Mouse (Mus musculus) CH12.LX (cell line): ENCODE data around the gene Plekhf1. TPM values are rescaled to one million over a fixed set of nuclear protein-coding genes. Genes with fewer than 3 reads are reported as not detected.

Experiments used
- DNase-seq: peaks from one replicate; pipeline ENCODE4 v3.0.0-alpha.2; 2013; ENCODE audit errors: extremely low read depth
- H3K27ac ChIP-seq: 2 replicates; pipeline ENCODE4 v1.5.1; 2012; ENCODE audit warnings: low read depth, mild to moderate bottlenecking, control low read depth, moderate library complexity; ENCODE audit not compliant: insufficient read depth
- H3K27me3 ChIP-seq: replicated peaks from 2 replicates; pipeline ENCODE3; 2012; ENCODE audit warnings: inconsistent platforms
- H3K36me3 ChIP-seq, 2 experiments: replicated peaks in 1 of 2; 2 replicates each; pipeline versions ENCODE3 to v1.6.1; 2012; ENCODE audit warnings: inconsistent platforms in 1 of 2, low read length in 1 of 2, mild to moderate bottlenecking in 1 of 2, mixed read lengths in 1 of 2, moderate library complexity in 1 of 2; ENCODE audit not compliant: control insufficient read depth in 1 of 2, insufficient read depth in 1 of 2
- H3K4me1 ChIP-seq, 2 experiments: 2 replicates each; pipeline ENCODE4 v1.6.1; 2012; ENCODE audit warnings: inconsistent platforms in 1 of 2, moderate library complexity in 1 of 2; ENCODE audit not compliant: insufficient read depth in 2 of 2, control insufficient read depth in 1 of 2
- H3K4me2 ChIP-seq: 2 replicates; pipeline ENCODE4 v1.6.1; 2012; ENCODE audit warnings: low read depth, mild to moderate bottlenecking, control low read depth; ENCODE audit not compliant: poor library complexity, insufficient read depth, severe bottlenecking
- H3K4me3 ChIP-seq, 3 experiments: fragments of 150-350 bp in 1 of 3; sonication (generic) in 1 of 3; replicated peaks in 1 of 3; 2 replicates each; pipeline versions ENCODE3 to v1.5.1; 2011 to 2012; ENCODE audit warnings: low read depth in 2 of 3, low read length in 2 of 3, mild to moderate bottlenecking in 2 of 3, moderate library complexity in 2 of 3, control low read depth in 1 of 3, improper control_type of control experiment in 1 of 3, inconsistent platforms in 1 of 3, mixed read lengths in 1 of 3; ENCODE audit not compliant: poor library complexity in 1 of 3
- H3K79me2 ChIP-seq: replicated peaks from 2 replicates; pipeline ENCODE4 v1.6.1; 2012; ENCODE audit warnings: mild to moderate bottlenecking, moderate library complexity; ENCODE audit not compliant: control insufficient read depth, poor library complexity, insufficient read depth, severe bottlenecking; ENCODE audit errors: extremely low read depth
- H3K9ac ChIP-seq: 2 replicates; pipeline ENCODE4 v1.6.1; 2012; ENCODE audit warnings: low read depth, mild to moderate bottlenecking, control low read depth, moderate library complexity; ENCODE audit not compliant: insufficient read depth
- H3K9me3 ChIP-seq: replicated peaks from 2 replicates; pipeline ENCODE3; 2012; ENCODE audit warnings: low read length, inconsistent platforms, mixed read lengths
- BHLHE40 ChIP-seq: IDR thresholded peaks from 2 replicates; pipeline ENCODE4 v1.6.1; 2011; ENCODE audit warnings: mild to moderate bottlenecking, low read depth, low read length, improper control_type of control experiment
- CHD1 ChIP-seq: IDR thresholded peaks from 2 replicates; pipeline ENCODE4 v1.6.1; 2012; ENCODE audit warnings: low read depth, low read length, improper control_type of control experiment, inconsistent platforms
- CHD2 ChIP-seq: IDR thresholded peaks from 2 replicates; pipeline ENCODE4 v1.6.1; 2011; ENCODE audit warnings: low read length, improper control_type of control experiment
- CTCF ChIP-seq, 2 experiments: IDR thresholded peaks in 1 of 2; conservative IDR thresholded peaks in 1 of 2; 2 replicates each; pipeline ENCODE4 v1.5.1; 2011 to 2012; ENCODE audit warnings: low read depth in 2 of 2, low read length in 2 of 2, improper control_type of control experiment in 1 of 2, inconsistent platforms in 1 of 2, mild to moderate bottlenecking in 1 of 2, moderate library complexity in 1 of 2
- E2F4 ChIP-seq: IDR thresholded peaks from 2 replicates; pipeline ENCODE4 v1.6.1; 2011; ENCODE audit warnings: low read depth, low read length, improper control_type of control experiment; ENCODE audit not compliant: insufficient replicate concordance
- ELF1 ChIP-seq: IDR thresholded peaks from 2 replicates; pipeline ENCODE4 v1.6.1; 2014; ENCODE audit warnings: low read depth, mild to moderate bottlenecking, inconsistent platforms, low read length, improper control_type of control experiment
- EP300 ChIP-seq: IDR thresholded peaks from 2 replicates; pipeline ENCODE4 v1.6.1; 2011; ENCODE audit warnings: low read length, improper control_type of control experiment
- ETS1 ChIP-seq: conservative IDR thresholded peaks from 2 replicates; pipeline ENCODE4 v1.6.1; 2012; ENCODE audit warnings: low read depth, mild to moderate bottlenecking, inconsistent platforms, low read length, improper control_type of control experiment, moderate library complexity
- GABPA ChIP-seq: IDR thresholded peaks from 2 replicates; pipeline ENCODE4 v1.6.1; 2012; ENCODE audit warnings: low read depth, low read length, improper control_type of control experiment, inconsistent platforms; ENCODE audit not compliant: insufficient replicate concordance
- HCFC1 ChIP-seq: IDR thresholded peaks from 2 replicates; pipeline ENCODE4 v1.6.1; 2012; ENCODE audit warnings: low read depth, mild to moderate bottlenecking, inconsistent platforms, low read length, improper control_type of control experiment
- IRF4 ChIP-seq: IDR thresholded peaks from 2 replicates; pipeline ENCODE4 v1.6.1; 2014; ENCODE audit warnings: low read depth, mild to moderate bottlenecking, inconsistent platforms, low read length, improper control_type of control experiment
- JUN ChIP-seq: IDR thresholded peaks from 2 replicates; pipeline ENCODE4 v1.6.1; 2011; ENCODE audit warnings: low read depth, mild to moderate bottlenecking, low read length, improper control_type of control experiment, moderate library complexity; ENCODE audit not compliant: insufficient read depth
- JUND ChIP-seq: conservative IDR thresholded peaks from 2 replicates; pipeline ENCODE4 v1.6.1; 2011; ENCODE audit warnings: low read depth, low read length, improper control_type of control experiment
- KAT2A ChIP-seq: IDR thresholded peaks from 2 replicates; pipeline ENCODE4 v1.6.1; 2012; ENCODE audit warnings: low read length, improper control_type of control experiment, inconsistent platforms; ENCODE audit not compliant: insufficient replicate concordance
- MAFK ChIP-seq: IDR thresholded peaks from 2 replicates; pipeline ENCODE4 v1.6.1; 2011; ENCODE audit warnings: low read length, improper control_type of control experiment; ENCODE audit not compliant: insufficient replicate concordance
- MAX ChIP-seq: IDR thresholded peaks from 2 replicates; pipeline ENCODE4 v1.6.1; 2011; ENCODE audit warnings: low read length, improper control_type of control experiment
- MAZ ChIP-seq: IDR thresholded peaks from 2 replicates; pipeline ENCODE4 v1.6.1; 2012; ENCODE audit warnings: low read depth, mild to moderate bottlenecking, inconsistent platforms, low read length, improper control_type of control experiment, moderate library complexity
- MEF2A ChIP-seq: IDR thresholded peaks from 2 replicates; pipeline ENCODE4 v1.6.1; 2014; ENCODE audit warnings: low read depth, mild to moderate bottlenecking, inconsistent platforms, low read length, improper control_type of control experiment, borderline replicate concordance
- MXI1 ChIP-seq: IDR thresholded peaks from 2 replicates; pipeline ENCODE4 v1.6.1; 2011; ENCODE audit warnings: mild to moderate bottlenecking, low read depth, low read length, improper control_type of control experiment
- MYC ChIP-seq: IDR thresholded peaks from 2 replicates; pipeline ENCODE4 v1.6.1; 2011; ENCODE audit warnings: low read depth, mild to moderate bottlenecking, improper control_type of control experiment, low read length
- NELFE ChIP-seq: IDR thresholded peaks from 2 replicates; pipeline ENCODE4 v1.6.1; 2011; ENCODE audit warnings: low read depth, low read length, improper control_type of control experiment
- NRF1 ChIP-seq: IDR thresholded peaks from 2 replicates; pipeline ENCODE4 v1.6.1; 2014; ENCODE audit warnings: low read depth, mild to moderate bottlenecking, inconsistent platforms, low read length, improper control_type of control experiment, moderate library complexity
- PAX5 ChIP-seq: IDR thresholded peaks from 2 replicates; pipeline ENCODE4 v1.6.1; 2012; ENCODE audit warnings: low read length, inconsistent platforms, mixed read lengths
- POLR2A ChIP-seq: IDR thresholded peaks from 2 replicates; pipeline ENCODE4 v1.6.1; 2011; ENCODE audit warnings: low read depth, mild to moderate bottlenecking, improper control_type of control experiment, low read length
- POLR2AphosphoS2 ChIP-seq: IDR thresholded peaks from 2 replicates; pipeline ENCODE4 v1.6.1; 2011; ENCODE audit warnings: low read depth, low read length, improper control_type of control experiment
- RAD21 ChIP-seq: IDR thresholded peaks from 2 replicates; pipeline ENCODE4 v1.6.1; 2011; ENCODE audit warnings: low read depth, mild to moderate bottlenecking, low read length, improper control_type of control experiment, moderate library complexity
- RCOR1 ChIP-seq: conservative IDR thresholded peaks from 2 replicates; pipeline ENCODE4 v1.6.1; 2012; ENCODE audit warnings: low read depth, mild to moderate bottlenecking, inconsistent platforms, low read length, improper control_type of control experiment
- SIN3A ChIP-seq: IDR thresholded peaks from 2 replicates; pipeline ENCODE4 v1.6.1; 2012; ENCODE audit warnings: low read length, improper control_type of control experiment, inconsistent platforms
- SMC3 ChIP-seq: IDR thresholded peaks from 2 replicates; pipeline ENCODE4 v1.6.1; 2011; ENCODE audit warnings: low read depth, low read length, improper control_type of control experiment
- TBP ChIP-seq: conservative IDR thresholded peaks from 2 replicates; pipeline ENCODE4 v1.6.1; 2011; ENCODE audit warnings: low read depth, low read length, improper control_type of control experiment
- TCF12 ChIP-seq: IDR thresholded peaks from 2 replicates; pipeline ENCODE4 v1.6.1; 2014; ENCODE audit warnings: low read depth, mild to moderate bottlenecking, inconsistent platforms, low read length, improper control_type of control experiment
- UBTF ChIP-seq: IDR thresholded peaks from 2 replicates; pipeline ENCODE4 v1.6.1; 2012; ENCODE audit warnings: low read depth, mild to moderate bottlenecking, inconsistent platforms, low read length, improper control_type of control experiment, moderate library complexity
- USF1 ChIP-seq: IDR thresholded peaks from 2 replicates; pipeline ENCODE4 v1.6.1; 2014; ENCODE audit warnings: low read depth, mild to moderate bottlenecking, inconsistent platforms, low read length, improper control_type of control experiment
- USF2 ChIP-seq: conservative IDR thresholded peaks from 2 replicates; pipeline ENCODE4 v1.6.1; 2011; ENCODE audit warnings: low read depth, low read length, improper control_type of control experiment
- ZC3H11A ChIP-seq: IDR thresholded peaks from 2 replicates; pipeline ENCODE4 v1.6.1; 2012; ENCODE audit warnings: low read depth, mild to moderate bottlenecking, inconsistent platforms, low read length, improper control_type of control experiment
- ZKSCAN1 ChIP-seq: IDR thresholded peaks from 2 replicates; pipeline ENCODE4 v1.6.1; 2012; ENCODE audit warnings: low read depth, inconsistent platforms, low read length, improper control_type of control experiment, borderline replicate concordance
- ZMIZ1 ChIP-seq: IDR thresholded peaks from 2 replicates; pipeline ENCODE4 v1.6.1; 2012; ENCODE audit warnings: low read depth, mild to moderate bottlenecking, inconsistent platforms, low read length, improper control_type of control experiment
- ZNF384 ChIP-seq: IDR thresholded peaks from 2 replicates; pipeline ENCODE4 v1.6.1; 2012; ENCODE audit warnings: low read depth, low read length, improper control_type of control experiment, inconsistent platforms
- dilution Hi-C: fragments of 300-500 bp; cut with MboI; formaldehyde crosslinking; loops from 2 replicates; pipeline ENCODE4 v1.14.3; 2020; ENCODE audit warnings: low sequenced_read_pairs; ENCODE audit not compliant: extremely low pct_unique_long_range_greater_than_20kb, extremely low pct_ligation_motif_present
- in situ Hi-C: fragments of 300-500 bp; cut with MboI; formaldehyde crosslinking; loops from 3 replicates; pipeline ENCODE4 v1.14.3; 2019; ENCODE audit warnings: low sequenced_read_pairs, low pct_ligation_motif_present, low pct_unique_long_range_greater_than_20kb, mixed read lengths
- polyA plus RNA-seq: library from polyadenylated mRNA; unstranded; fragments of >175 nt; gene quantifications from 2 replicates; pipeline ENCODE4 v1.2.1, GENCODE M21; 2012; ENCODE audit warnings: low read depth; ENCODE audit not compliant: insufficient read length
- total RNA-seq, 2 experiments: library from RNA; depleted of rRNA; stranded (reverse); fragments of 300-350 nt in 1 of 2; fragments of >200 nt in 1 of 2; gene quantifications; 2 replicates each; pipeline ENCODE4 v1.2.3; 2012 to 2014

The Plekhf1 gene
- total and polyA plus RNA-seq, 3 experiments, result 0.16 to 0.72 TPM; not detected in 1

- peak overlapping the region; percentile 9 to 38 (median 20) for H3K4me3 ChIP-seq
Measured at GRCm38 (mm10) chr7:38200606-38201289, 27.1 kb downstream of the Plekhf1 start.

GRCm38 (mm10) chr7:38199907-38200605, 27.8 kb downstream of the Plekhf1 start:
- TF ChIP-seq POLR2AphosphoS2 (no peak), MXI1 (0 out of 2 replicates have a peak, but pooled peaks have one; percentile 2)
- Histone ChIP-seq H3K4me3 (no peak overlapping the region), H3K27ac (no peak overlapping the region), H3K4me1 (no peaks in the 10 kb centered on the region), H3K27me3 (no peaks in the 10 kb centered on the region), H3K9ac (no peak overlapping the region), H3K9me3 (peaks cover 4% of the 10 kb centered on the region), H3K36me3 (peaks cover 0 to 15% of the 10 kb centered on the region in 2 experiments), H3K4me2 (peak overlapping the region; percentile 79; the same call in 1 of the 2 replicates), H3K79me2 (no peaks in the 10 kb centered on the region)
- DNase-seq, result no peak
- dilution Hi-C loops (no loop called here), in situ Hi-C loops (loop anchor here (10.0 kb wide), 1 partner anchor 65 kb away; no protein-coding TSS in a partner anchor)

More at GRCm38 (mm10) chr7:38200606-38201289, 27.1 kb downstream of the Plekhf1 start:
- no peaks in the 10 kb centered on the region for H3K27me3 ChIP-seq
- no peak for TF ChIP-seq RCOR1
- no peak for TF ChIP-seq E2F4
- no peak for TF ChIP-seq UBTF
- TF ChIP-seq POLR2AphosphoS2, result no peak
- TF ChIP-seq CTCF (conservative IDR thresholded peaks at IDR 0.05 in 1 of 2, IDR thresholded peaks at IDR 0.05 in 1 of 2; ENCODE audit: low read depth in 2 of 2, low read length in 2 of 2), result peak; percentile 95 to 100
- peak; percentile 59; the same call in 1 of the 2 replicates for TF ChIP-seq SIN3A
- TF ChIP-seq ZNF384, result peak; percentile 72
- TF ChIP-seq SMC3, result peak; percentile 84
- TF ChIP-seq IRF4, result peak; percentile 59; the same call in 1 of the 2 replicates
- TF ChIP-seq MAFK, result no peak
- 0 out of 2 replicates have a peak, but pooled peaks have one; percentile 12 for TF ChIP-seq TBP
- no peak for TF ChIP-seq MAZ
- TF ChIP-seq ELF1, result peak; percentile 49; the same call in 1 of the 2 replicates
- TF ChIP-seq USF1, result no peak
- peak; percentile 92; the same call in 1 of the 2 replicates for TF ChIP-seq NELFE
- TF ChIP-seq MAX, result no peak
- TF ChIP-seq TCF12, result peak; percentile 65; the same call in 1 of the 2 replicates
- 0 out of 2 replicates have a peak, but pooled peaks have one; percentile 10 for TF ChIP-seq BHLHE40
- no peak for TF ChIP-seq USF2
- TF ChIP-seq MYC, result peak; percentile 63
- peak; percentile 88 for TF ChIP-seq RAD21
- TF ChIP-seq ZMIZ1, result no peak
- TF ChIP-seq HCFC1, result peak; percentile 48
- TF ChIP-seq ZC3H11A, result no peak
- 0 out of 2 replicates have a peak, but pooled peaks have one; percentile 23 for TF ChIP-seq JUND
- TF ChIP-seq PAX5, result no peak
- TF ChIP-seq CHD1, result no peak
- no peak for TF ChIP-seq KAT2A
- peak; percentile 54; the same call in 1 of the 2 replicates for TF ChIP-seq MEF2A
- no peak for TF ChIP-seq GABPA
- 0 out of 2 replicates have a peak, but pooled peaks have one; percentile 15 for TF ChIP-seq NRF1
- no peak for TF ChIP-seq JUN
- no peak for TF ChIP-seq ZKSCAN1
- TF ChIP-seq CHD2, result no peak
- no peak for TF ChIP-seq EP300
- TF ChIP-seq POLR2A, result no peak
- no peak for TF ChIP-seq ETS1
- TF ChIP-seq MXI1, result 0 out of 2 replicates have a peak, but pooled peaks have one; percentile 26
- TF ChIP-seq, all 38 proteins: peak for 17
- dilution Hi-C loops (no loop called here), in situ Hi-C loops (loop anchor here (10.0 kb wide), 1 partner anchor 64 kb away; no protein-coding TSS in a partner anchor)
- Histone ChIP-seq H3K4me2 (peak overlapping the region; percentile 79), H3K36me3 (peaks cover 0 to 10% of the 10 kb centered on the region in 2 experiments), H3K4me1 (peaks cover 0 to 5% of the 10 kb centered on the region in 2 experiments; a peak in 2 of 4 replicates), H3K79me2 (no peaks in the 10 kb centered on the region), H3K9me3 (peaks cover 4% of the 10 kb centered on the region), H3K9ac (no peak overlapping the region), H3K27ac (no peak overlapping the region)
- peak; percentile 82 for DNase-seq
